Mouse (Mus musculus): ENCODE data around the gene Hsd17b7. TPM values are rescaled to one million over a fixed set of nuclear protein-coding genes. Genes with fewer than 3 reads are reported as not detected.

Gene Hsd17b7
- total and polyA plus RNA-seq, 3 experiments = 4.8 to 5.7 TPM; not detected in 1

DNA sequence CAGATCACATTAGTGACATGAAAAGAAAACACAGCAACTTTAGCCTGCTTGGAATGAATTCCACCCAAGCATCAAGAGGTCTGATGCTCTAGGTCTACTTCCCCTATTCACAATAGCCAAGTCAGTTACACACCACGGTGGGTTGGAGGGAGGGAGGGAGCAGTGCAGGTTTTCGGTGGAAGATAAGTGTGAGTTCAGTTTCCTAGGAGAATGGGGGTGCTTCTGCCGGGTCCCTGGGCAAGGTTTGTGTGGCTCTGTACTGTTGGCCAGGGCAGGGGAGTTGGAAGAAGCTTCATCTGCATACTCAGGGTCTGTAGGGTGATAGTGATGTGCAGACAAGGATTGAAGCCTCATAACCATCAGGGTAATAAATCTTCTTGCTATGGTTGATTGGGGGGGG, 23.0 kb downstream of the Hsd17b7 start:
- no peak overlapping the region for H3K27ac ChIP-seq (ENCODE audit: control insufficient read depth, low read depth, low read length)
- no peaks in the 10 kb centered on the region for H3K9me3 ChIP-seq (replicated peaks; ENCODE audit: insufficient read depth, low read length)
- H3K27me3 ChIP-seq (ENCODE audit: control insufficient read depth in 1 of 2, insufficient read depth in 2 of 2, low read length in 2 of 2) = no peaks in the 10 kb centered on the region; a peak in 1 of 4 replicates
- no peak overlapping the region for H3K4me3 ChIP-seq (ENCODE audit: control insufficient read depth in 1 of 2, insufficient read depth in 1 of 2, low read depth in 2 of 2, low read length in 2 of 2)
- no peaks in the 10 kb centered on the region for H3K36me3 ChIP-seq (ENCODE audit: control insufficient read depth in 1 of 2, insufficient read depth in 2 of 2, low read length in 2 of 2)
- no peaks in the 10 kb centered on the region for H3K4me1 ChIP-seq (ENCODE audit: control insufficient read depth in 1 of 2, insufficient read depth in 2 of 2, low read length in 2 of 2)
- DNase-seq (ENCODE audit: low read depth, low spot score) = peak; percentile 15
- TF ChIP-seq MXI1 (IDR thresholded peaks at IDR 0.05; ENCODE audit: low read depth, low read length) (no peak), CHD1 (IDR thresholded peaks at IDR 0.05; ENCODE audit: low read depth, low read length) (no peak), ZNF384 (IDR thresholded peaks at IDR 0.05; ENCODE audit: low read depth, low read length) (no peak), MEF2A (IDR thresholded peaks at IDR 0.05; ENCODE audit: extremely low read depth, insufficient replicate concordance, low read depth, low read length, poor library complexity, severe bottlenecking) (no peak), MYC (IDR thresholded peaks at IDR 0.05; ENCODE audit: low read depth, low read length) (no peak), MYB (IDR thresholded peaks at IDR 0.05; ENCODE audit: low read depth, low read length) (no peak), E2F4 (IDR thresholded peaks at IDR 0.05; ENCODE audit: borderline replicate concordance, low read depth, low read length) (no peak), ETS1 (IDR thresholded peaks at IDR 0.05; ENCODE audit: low read depth, low read length) (no peak), POLR2AphosphoS5 (IDR thresholded peaks at IDR 0.05; ENCODE audit: borderline replicate concordance, low read depth, low read length) (no peak), ZMIZ1 (IDR thresholded peaks at IDR 0.05; ENCODE audit: low read depth, low read length) (no peak), GABPA (IDR thresholded peaks at IDR 0.05; ENCODE audit: low read depth, low read length) (no peak), HCFC1 (IDR thresholded peaks at IDR 0.05; ENCODE audit: low read depth, low read length) (no peak), RAD21 (IDR thresholded peaks at IDR 0.05; ENCODE audit: low read depth, low read length) (no peak)
- no peak overlapping the region for H3K9ac ChIP-seq (ENCODE audit: control insufficient read depth, low read depth, low read length, poor library complexity, severe bottlenecking)
- no peaks in the 10 kb centered on the region for H3K79me2 ChIP-seq (ENCODE audit: control insufficient read depth, insufficient read depth, low read length, poor library complexity)

DNA sequence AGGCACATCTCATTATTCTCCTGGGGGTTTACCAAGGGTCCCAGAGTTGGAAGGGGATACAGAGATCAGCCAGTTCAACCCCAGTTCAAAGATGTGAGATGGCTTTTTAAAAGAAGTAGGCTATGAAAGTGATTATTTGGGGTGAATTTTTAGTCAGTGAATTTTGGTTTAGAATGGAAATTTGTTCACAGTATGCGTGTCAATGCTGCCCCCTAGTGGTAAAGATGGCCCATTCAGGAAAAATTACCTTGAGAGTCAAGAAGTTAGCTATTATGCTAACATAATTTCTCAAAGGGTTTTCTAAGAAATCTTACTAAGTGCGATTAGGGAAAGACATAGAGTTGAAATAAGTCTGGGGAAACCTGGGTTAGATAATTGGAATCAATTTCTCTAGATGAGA, 29.7 kb downstream of the Hsd17b7 start:
- Histone ChIP-seq H3K36me3 (ENCODE audit: control insufficient read depth in 1 of 2, insufficient read depth in 2 of 2, low read length in 2 of 2) (no peaks in the 10 kb centered on the region), H3K4me3 (ENCODE audit: control insufficient read depth in 1 of 2, insufficient read depth in 1 of 2, low read depth in 2 of 2, low read length in 2 of 2) (no peak overlapping the region), H3K9me3 (replicated peaks; ENCODE audit: insufficient read depth, low read length) (no peaks in the 10 kb centered on the region), H3K27me3 (ENCODE audit: control insufficient read depth in 1 of 2, insufficient read depth in 2 of 2, low read length in 2 of 2) (no peaks in the 10 kb centered on the region), H3K79me2 (ENCODE audit: control insufficient read depth, insufficient read depth, low read length, poor library complexity) (no peaks in the 10 kb centered on the region), H3K4me1 (ENCODE audit: control insufficient read depth in 1 of 2, insufficient read depth in 2 of 2, low read length in 2 of 2) (no peaks in the 10 kb centered on the region), H3K27ac (ENCODE audit: control insufficient read depth, low read depth, low read length) (no peak overlapping the region), H3K9ac (ENCODE audit: control insufficient read depth, low read depth, low read length, poor library complexity, severe bottlenecking) (no peak overlapping the region)
- TF ChIP-seq POLR2AphosphoS2 (IDR thresholded peaks at IDR 0.05; ENCODE audit: low read length) (no peak), USF2 (IDR thresholded peaks at IDR 0.05; ENCODE audit: borderline replicate concordance in 1 of 2, insufficient read depth in 1 of 2, low read depth in 1 of 2, low read length in 2 of 2) (no peak), POLR2A (IDR thresholded peaks at IDR 0.05; ENCODE audit: control insufficient read depth in 1 of 2, insufficient read depth in 1 of 2, low read depth in 1 of 2, low read length in 2 of 2, poor library complexity in 1 of 2) (no peak), TBP (IDR thresholded peaks at IDR 0.05; ENCODE audit: low read depth, low read length) (no peak), CTCF (IDR thresholded peaks at IDR 0.05 in 2 of 3, conservative IDR thresholded peaks at IDR 0.05 in 1 of 3; ENCODE audit: control insufficient read depth in 1 of 3, insufficient read depth in 1 of 3, low read depth in 2 of 3, low read length in 3 of 3, poor library complexity in 1 of 3, severe bottlenecking in 1 of 3) (peak; percentile 39 to 84 (median 68); a peak in 5 of 6 replicates), NELFE (IDR thresholded peaks at IDR 0.05; ENCODE audit: low read depth, low read length) (no peak), MAZ (IDR thresholded peaks at IDR 0.05; ENCODE audit: low read depth, low read length) (no peak), SMC3 (IDR thresholded peaks at IDR 0.05; ENCODE audit: low read depth, low read length) (peak; percentile 73), POLR2AphosphoS5 (IDR thresholded peaks at IDR 0.05; ENCODE audit: borderline replicate concordance, low read depth, low read length) (no peak), RAD21 (IDR thresholded peaks at IDR 0.05; ENCODE audit: low read depth, low read length) (peak; percentile 79), MAFK (IDR thresholded peaks at IDR 0.05; ENCODE audit: borderline replicate concordance, low read depth, low read length) (no peak), ZC3H11A (IDR thresholded peaks at IDR 0.05; ENCODE audit: low read depth, low read length) (peak; percentile 52)
- peak; percentile 59 for DNase-seq (ENCODE audit: low read depth, low spot score)

Measured in MEL (cell line).